Mouse (Mus musculus): ENCODE measurements around the gene Tmem246.

- no peak for TF ChIP-seq CTCF (IDR thresholded peaks at IDR 0.05; ENCODE audit: insufficient read depth, low read length)
- no peak for TF ChIP-seq POLR2A (IDR thresholded peaks at IDR 0.05; ENCODE audit: borderline replicate concordance, extremely low read depth, low read depth, low read length)
Measured at GRCm38 (mm10) chr4:49605459-49605858, 7.8 kb upstream of the Tmem246 start.
